Mouse (Mus musculus) adrenal gland, adult 18-20 months (tissue): Measurements from ENCODE around the gene Bco2. TPM values are rescaled to one million over a fixed set of nuclear protein-coding genes. Genes with fewer than 3 reads are reported as not detected.

ENCODE experiments used
- total RNA-seq, 2 experiments: library from RNA; stranded (reverse); gene quantifications; 1 replicate in 1 of 2; 2 replicates in 1 of 2; pipeline ENCODE4 v1.2.3; 2021

The Bco2 gene
- total RNA-seq, 2 experiments from 2014 or later = 4.6 to 4.7 TPM

Other genes starting within 250 kb of the Bco2 start
- 1,000 to 10,000 TPM in 1 of 2 experiments, 100 to 1,000 TPM in 1; 982 to 1,145 TPM for gene Rpl10-ps3, start 210.2 kb downstream of the Bco2 start, total RNA-seq
- under 1 TPM in 1 of 2 experiments, not detected in 1; 0.29 TPM for gene Plet1, start 60.7 kb downstream of the Bco2 start, total RNA-seq
- gene Pts, start 26.5 kb downstream of the Bco2 start, total RNA-seq = 10 to 100 TPM; 76.0 to 77.4 TPM
- gene Il18, start 354 bp downstream of the Bco2 start, total RNA-seq = 1 to 10 TPM; 3.9 to 6.5 TPM
- not detected for gene Tex12, start 6.1 kb upstream of the Bco2 start, total RNA-seq
- 100 to 1,000 TPM; 260 to 414 TPM for gene Sdhd, start 48.6 kb upstream of the Bco2 start, total RNA-seq
- gene Timm8b, start 48.7 kb upstream of the Bco2 start, total RNA-seq = 100 to 1,000 TPM; 210 to 223 TPM
- 1 to 10 TPM; 1.2 to 2.1 TPM for gene Pih1d2, start 62.1 kb upstream of the Bco2 start, total RNA-seq
- gene Nkapd1, start 62.3 kb upstream of the Bco2 start, total RNA-seq = 10 to 100 TPM; 24.5 to 25.6 TPM
- 100 to 1,000 TPM; 164 to 320 TPM for gene Dlat, start 104.6 kb upstream of the Bco2 start, total RNA-seq
- 1 to 10 TPM; 5.4 to 7.7 TPM for gene Dixdc1, start 184.3 kb upstream of the Bco2 start, total RNA-seq
- gene 2310030G06Rik, start 191.4 kb upstream of the Bco2 start, total RNA-seq = 1 to 10 TPM; 5.1 to 5.4 TPM
- gene Cryab, start 196.1 kb upstream of the Bco2 start, total RNA-seq = 10 to 100 TPM; 26.1 to 89.2 TPM
- gene Hspb2, start 197.2 kb upstream of the Bco2 start, total RNA-seq = 1 to 10 TPM; 1.7 to 3.4 TPM
- gene Fdxacb1, start 213.1 kb upstream of the Bco2 start, total RNA-seq = 1 to 10 TPM; 4.5 to 5.6 TPM
- 10 to 100 TPM; 22.2 to 30.1 TPM for gene Alg9, start 219.8 kb upstream of the Bco2 start, total RNA-seq
- 10 to 100 TPM; 47.5 to 69.0 TPM for gene 1110032A03Rik, start 220.3 kb upstream of the Bco2 start, total RNA-seq